Mouse (Mus musculus) C3H10T1/2 (cell line): Measurements from ENCODE around the gene Hist1h3g. TPM values are rescaled to one million over a fixed set of nuclear protein-coding genes. Genes with fewer than 3 reads are reported as not detected.

ENCODE experiments used
- polyA plus RNA-seq, 2 experiments: library from polyadenylated mRNA; unstranded; fragments of >200 nt; fragmentation: generic; extraction: Trizol; gene quantifications; one replicate each; pipeline ENCODE4 v1.2.1; 2012; ENCODE audit warnings: missing spikeins in 2 of 2

Hist1h3g gene
- 10 to 100 TPM in 1 of 2 experiments, 1 to 10 TPM in 1; 4.5 to 20.4 TPM for polyA plus RNA-seq

GRCm38 (mm10) chr13:23535137-23536075, at the start of gene Hist1h3g:
TSS of gene Hist1h3g (plus strand) at chr13:23535422.

GRCm38 (mm10) chr13:23488400-23489322, 46.6 kb upstream of the Hist1h3g start, which contains the start of gene Btn2a2:
TSS of gene Btn2a2 (minus strand) at chr13:23488857.

GRCm38 (mm10) chr13:23530901-23531875, 4.0 kb upstream of the Hist1h3g start, which contains the start of gene Hist1h4h:
TSS of gene Hist1h4h (plus strand) at chr13:23531050.

GRCm38 (mm10) chr13:23533560-23534367, 1.5 kb upstream of the Hist1h3g start, which contains the start of gene Hist1h2af:
TSS of gene Hist1h2af (plus strand) at chr13:23533906.

GRCm38 (mm10) chr13:23542999-23543607, 7.9 kb downstream of the Hist1h3g start, which contains the start of gene Hist1h2bh:
TSS of gene Hist1h2bh (minus strand) at chr13:23543392.

GRCm38 (mm10) chr13:23543965-23544786, 9.0 kb downstream of the Hist1h3g start, which contains the start of gene Hist1h3f:
TSS of gene Hist1h3f (plus strand) at chr13:23544052.

GRCm38 (mm10) chr13:23551146-23551834, 16.1 kb downstream of the Hist1h3g start, which contains the start of gene Hist1h4f:
TSS of gene Hist1h4f (minus strand) at chr13:23551648.

GRCm38 (mm10) chr13:23552962-23553361, 17.7 kb downstream of the Hist1h3g start, which contains the start of gene Hist1h1d:
TSS of gene Hist1h1d (plus strand) at chr13:23553262.

GRCm38 (mm10) chr13:23561883-23562659, 26.8 kb downstream of the Hist1h3g start, which contains the start of gene Hist1h3e:
TSS of gene Hist1h3e (minus strand) at chr13:23562369.

GRCm38 (mm10) chr13:23571022-23571503, 35.8 kb downstream of the Hist1h3g start, which contains the start of the genes Hist1h2ae and Hist1h2bg:
TSS of gene Hist1h2ae (minus strand) at chr13:23571220.
TSS of gene Hist1h2bg (plus strand) at chr13:23571396.

GRCm38 (mm10) chr13:23573898-23574524, 38.8 kb downstream of the Hist1h3g start, which contains the start of the genes Hist1h2bf and Hist1h2ad:
TSS of gene Hist1h2bf (minus strand) at chr13:23574196.
TSS of gene Hist1h2ad (plus strand) at chr13:23574381.

GRCm38 (mm10) chr13:23575271-23575851, 40.1 kb downstream of the Hist1h3g start, which contains the start of gene Hist1h3d:
TSS of gene Hist1h3d (plus strand) at chr13:23575763.

GRCm38 (mm10) chr13:23581408-23582218, 46.4 kb downstream of the Hist1h3g start, which contains the start of gene Hist1h4d:
TSS of gene Hist1h4d (plus strand) at chr13:23581598.

